In genomic region chr2:125449361-125449760, GRCm38 (mm10) we compare ENCODE assay signal across 29 mouse cellular contexts. TPM values are rescaled to one million over a fixed set of nuclear protein-coding genes. Genes with fewer than 3 reads are reported as not detected.
DNase-seq lines count a peak whose midpoint lies in the region; ATAC-seq and TF ChIP-seq lines count a peak whose summit lies in the region.
"Had no signal": no experiment of that assay in that cellular context is flagged by ENCODE, and none has a peak within 500 bp of the region (broad histone marks: within the 10 kb centered on the region; RNA-seq: fewer than 3 reads in every experiment).

No protein-coding gene starts in this region.

- no peak overlapping the region for H3K9ac ChIP-seq in heart, embryonic 11.5 days (ENCODE audit: low read depth, low read length)
- no peak overlapping the region for H3K9ac ChIP-seq in limb, embryonic 11.5 days (ENCODE audit: low read length)
- H3K9ac ChIP-seq in intestine, postnatal 0 days (ENCODE audit: low read depth, low read length) = no peak overlapping the region
- H3K9ac ChIP-seq: embryonic facial prominence, embryonic 15.5 days; forebrain, embryonic 15.5 days; hindbrain, embryonic 15.5 days; liver, postnatal 0 days; midbrain, embryonic 15.5 days; neural tube, embryonic 12.5 days had no signal

- 71% methylated on average over 8 of the region's 8 CpGs for WGBS in heart, embryonic 11.5 days (ENCODE audit: insufficient replicate concordance)
- 51% methylated on average over 8 of the region's 8 CpGs for WGBS in kidney, adult 2 months
- 51% methylated on average over 8 of the region's 8 CpGs for WGBS in limb, embryonic 11.5 days
- WGBS in intestine, postnatal 0 days = 67% methylated on average over 8 of the region's 8 CpGs

- no peak for ATAC-seq in heart, embryonic 11.5 days (replicated peaks; ENCODE audit: insufficient number of reproducible peaks, low FRiP score, low TSS enrichment)
- ATAC-seq in limb, embryonic 11.5 days (ENCODE audit: insufficient number of reproducible peaks, low FRiP score, low TSS enrichment, low read depth) = no peak
- no peak for ATAC-seq in intestine, postnatal 0 days
- ATAC-seq: forebrain, embryonic 15.5 days; liver, postnatal 0 days; midbrain, embryonic 15.5 days had no signal

- H3K4me3 ChIP-seq in heart, embryonic 11.5 days (ENCODE audit: low read depth, low read length) = no peak overlapping the region
- H3K4me3 ChIP-seq in kidney, adult 2 months (ENCODE audit: insufficient read depth, low read depth, low read length) = no peak overlapping the region
- H3K4me3 ChIP-seq in embryonic fibroblast, embryonic 13.5 days (ENCODE audit: insufficient read depth, low read length) = no peak overlapping the region
- H3K4me3 ChIP-seq in limb, embryonic 11.5 days (ENCODE audit: low read depth, low read length) = no peak overlapping the region
- H3K4me3 ChIP-seq in intestine, postnatal 0 days (ENCODE audit: low read depth, low read length) = no peak overlapping the region
- H3K4me3 ChIP-seq: embryonic facial prominence, embryonic 15.5 days; forebrain, embryonic 15.5 days; hindbrain, embryonic 15.5 days; midbrain, embryonic 15.5 days; neural tube, embryonic 12.5 days had no signal

- no peak for TF ChIP-seq CTCF in kidney, adult 2 months (conservative IDR thresholded peaks at IDR 0.05; ENCODE audit: insufficient read depth, insufficient read length, low read depth, low read length)
- TF ChIP-seq CTCF in embryonic fibroblast, embryonic 13.5 days (IDR thresholded peaks at IDR 0.05; ENCODE audit: borderline replicate concordance, insufficient read depth, low read length) = no peak
- TF ChIP-seq CTCF in intestine, postnatal 0 days (IDR thresholded peaks at IDR 0.05; ENCODE audit: low read depth) = no peak

- no peaks in the 10 kb centered on the region for H3K36me3 ChIP-seq in heart, embryonic 11.5 days (ENCODE audit: control insufficient read depth, insufficient read depth, low read length)
- H3K36me3 ChIP-seq in kidney, adult 2 months (ENCODE audit: control insufficient read depth, insufficient read depth, low read length) = no peaks in the 10 kb centered on the region
- H3K36me3 ChIP-seq in limb, embryonic 11.5 days (ENCODE audit: control insufficient read depth, insufficient read depth, low read length) = no peaks in the 10 kb centered on the region
- H3K36me3 ChIP-seq in intestine, postnatal 0 days (ENCODE audit: control insufficient read depth, insufficient read depth) = no peaks in the 10 kb centered on the region
- H3K36me3 ChIP-seq: embryonic facial prominence, embryonic 15.5 days; forebrain, embryonic 15.5 days; G1E; hindbrain, embryonic 15.5 days; midbrain, embryonic 15.5 days; neural tube, embryonic 12.5 days had no signal

- no peak overlapping the region for H3K4me2 ChIP-seq in heart, embryonic 11.5 days
- no peak overlapping the region for H3K4me2 ChIP-seq in limb, embryonic 11.5 days (ENCODE audit: low read depth, severe bottlenecking)
- no peak overlapping the region for H3K4me2 ChIP-seq in intestine, postnatal 0 days (replicated peaks; ENCODE audit: low read depth)
- H3K4me2 ChIP-seq: embryonic facial prominence, embryonic 15.5 days; forebrain, embryonic 15.5 days; hindbrain, embryonic 15.5 days; liver, embryonic 11.5 days; midbrain, embryonic 15.5 days; neural tube, embryonic 12.5 days had no signal

- intact Hi-C loops in heart, postnatal 36 days (cut with DNase I) = no loop called here

- no peaks in the 10 kb centered on the region for H3K9me3 ChIP-seq in heart, embryonic 11.5 days (replicated peaks; ENCODE audit: control insufficient read depth, low read length)
- no peaks in the 10 kb centered on the region for H3K9me3 ChIP-seq in limb, embryonic 11.5 days (ENCODE audit: control insufficient read depth, low read length)
- no peaks in the 10 kb centered on the region for H3K9me3 ChIP-seq in intestine, postnatal 0 days (ENCODE audit: control insufficient read depth)
- H3K9me3 ChIP-seq: embryonic facial prominence, embryonic 15.5 days; forebrain, embryonic 15.5 days; G1E; hindbrain, embryonic 15.5 days; midbrain, embryonic 15.5 days; neural tube, embryonic 12.5 days had no signal

- DNase-seq in heart, postnatal 36 days = no peak
- no peak for DNase-seq in kidney, adult 2 months
- DNase-seq in kidney, adult 11 months = no peak
- peak; percentile 36 for DNase-seq in limb, embryonic 11.5 days (ENCODE audit: low spot score)
- DNase-seq in retina, embryonic 14.5 days (ENCODE audit: low spot score) = no peak
- DNase-seq: adrenal gland, adult 2 months; B cell, adult 2 months; cerebellum, adult 18-20 months; cerebellum, postnatal 14 days; gastrocnemius, postnatal 36 days; kidney, postnatal 4 days; liver, postnatal 0 days; retina, postnatal 1 day; right cerebral cortex, postnatal 25 days; thymus, postnatal 14 days had no signal

- no peaks in the 10 kb centered on the region for H3K27me3 ChIP-seq in heart, embryonic 11.5 days (ENCODE audit: control insufficient read depth, insufficient read depth, low read length)
- no peaks in the 10 kb centered on the region for H3K27me3 ChIP-seq in kidney, adult 2 months (replicated peaks; ENCODE audit: control insufficient read depth, insufficient read depth, low read length)
- no peaks in the 10 kb centered on the region for H3K27me3 ChIP-seq in limb, embryonic 11.5 days (ENCODE audit: control insufficient read depth, insufficient read depth, low read length)
- H3K27me3 ChIP-seq in intestine, postnatal 0 days (replicated peaks; ENCODE audit: control insufficient read depth, insufficient read depth, low read length) = no peaks in the 10 kb centered on the region
- H3K27me3 ChIP-seq: CH12.LX; embryonic facial prominence, embryonic 15.5 days; forebrain, embryonic 15.5 days; hindbrain, embryonic 15.5 days; midbrain, embryonic 15.5 days; neural tube, embryonic 12.5 days had no signal

- TF ChIP-seq POLR2A in kidney, adult 2 months (IDR thresholded peaks at IDR 0.05; ENCODE audit: low read depth, low read length) = no peak
- TF ChIP-seq POLR2A in embryonic fibroblast, embryonic 13.5 days (IDR thresholded peaks at IDR 0.05; ENCODE audit: low read depth, low read length) = no peak

- peaks cover 15% of the 10 kb centered on the region for H3K4me1 ChIP-seq in heart, embryonic 11.5 days (ENCODE audit: control insufficient read depth, insufficient read depth, low read length)
- no peaks in the 10 kb centered on the region for H3K4me1 ChIP-seq in kidney, adult 2 months (ENCODE audit: control insufficient read depth, insufficient read depth, low read length)
- H3K4me1 ChIP-seq in embryonic fibroblast, embryonic 13.5 days (ENCODE audit: control insufficient read depth, insufficient read depth, low read length) = peaks cover 12% of the 10 kb centered on the region; the same call in 1 of the 2 replicates
- H3K4me1 ChIP-seq in limb, embryonic 11.5 days (ENCODE audit: control insufficient read depth, insufficient read depth, low read length) = peaks cover 13% of the 10 kb centered on the region; the same call in 1 of the 2 replicates
- H3K4me1 ChIP-seq in intestine, postnatal 0 days (replicated peaks; ENCODE audit: control insufficient read depth, insufficient read depth, low read length) = no peaks in the 10 kb centered on the region
- H3K4me1 ChIP-seq: forebrain, embryonic 15.5 days; hindbrain, embryonic 15.5 days; midbrain, embryonic 15.5 days had no signal

- H3K27ac ChIP-seq in heart, embryonic 11.5 days (ENCODE audit: low read depth, low read length) = 0 out of 2 replicates have a peak overlapping the region, but pooled peaks have one; percentile 6
- H3K27ac ChIP-seq in kidney, adult 2 months (ENCODE audit: insufficient read depth, low read depth, low read length) = peak overlapping the region; percentile 28; the same call in 1 of the 2 replicates
- peak overlapping the region; percentile 70 for H3K27ac ChIP-seq in embryonic fibroblast, embryonic 13.5 days (ENCODE audit: insufficient read depth, low read length)
- no peak overlapping the region for H3K27ac ChIP-seq in limb, embryonic 11.5 days (replicated peaks; ENCODE audit: low read depth, low read length)
- no peak overlapping the region for H3K27ac ChIP-seq in intestine, postnatal 0 days (ENCODE audit: low read depth, low read length)
- H3K27ac ChIP-seq: embryonic facial prominence, embryonic 15.5 days; forebrain, embryonic 15.5 days; hindbrain, embryonic 15.5 days; macrophage; midbrain, embryonic 15.5 days; neural tube, embryonic 12.5 days had no signal

RNA-seq across cellular contexts. Expression of gene Gm9913, which starts 55.5 kb away (rescaled TPM):
- 0.42 and 0.45 TPM in 2 replicates for polyA plus RNA-seq in heart, embryonic 11.5 days (2014; fragmentation: Nextera tagmentation; extraction: Ambion mirVana)
- under 1 TPM; 0.11 to 0.14 TPM for total RNA-seq in heart, postnatal 36 days (2021)
- polyA plus RNA-seq in kidney, adult 2 months (2012; rRNA removed) = 0.05 and 0.06 TPM in 2 replicates
- 1.3 and 1.4 TPM in 2 replicates for polyA plus RNA-seq in embryonic fibroblast, embryonic 13.5 days (2011; ENCODE audit: insufficient read length, low read depth, missing spikeins)
- polyA plus RNA-seq in limb, embryonic 11.5 days (2014; fragmentation: Nextera tagmentation; extraction: Ambion mirVana) = 0.15 and 0.18 TPM in 2 replicates
- 0.34 and 0.39 TPM in 2 replicates for polyA plus RNA-seq in intestine, postnatal 0 days (2015; fragmentation: Nextera tagmentation; extraction: Ambion mirVana)
- total RNA-seq: adrenal gland, adult 2 months; CH12.LX; G1E; hematopoietic stem cell, adult 5-6 weeks; left cerebral cortex, postnatal 25 days had no signal
- polyA plus RNA-seq: adrenal gland, adult 2 months; G1E; liver, postnatal 0 days; macrophage had no signal

RNA-seq across cellular contexts. Expression of gene Fbn1, which starts 58.4 kb away (rescaled TPM):
- 28.5 and 31.9 TPM in 2 replicates for polyA plus RNA-seq in heart, embryonic 11.5 days (2014; fragmentation: Nextera tagmentation; extraction: Ambion mirVana)
- 10 to 100 TPM; 58.3 to 66.6 TPM for total RNA-seq in heart, postnatal 36 days (2021)
- polyA plus RNA-seq in kidney, adult 2 months (2012; rRNA removed) = 6.5 and 6.7 TPM in 2 replicates
- polyA plus RNA-seq in embryonic fibroblast, embryonic 13.5 days (2011; ENCODE audit: insufficient read length, low read depth, missing spikeins) = 593 and 598 TPM in 2 replicates
- 7.8 and 8.1 TPM in 2 replicates for polyA plus RNA-seq in limb, embryonic 11.5 days (2014; fragmentation: Nextera tagmentation; extraction: Ambion mirVana)
- 9.9 and 11.2 TPM in 2 replicates for polyA plus RNA-seq in intestine, postnatal 0 days (2015; fragmentation: Nextera tagmentation; extraction: Ambion mirVana)
- polyA plus RNA-seq: G1E had no signal

Comparison
In these comparisons a context has a peak if more than half of its experiments do, and no peak if none do; other contexts are left out.
1. H3K27ac ChIP-seq: peak in heart, embryonic 11.5 days (single experiment), kidney, adult 2 months (single experiment) and embryonic fibroblast, embryonic 13.5 days (single experiment); none in limb, embryonic 11.5 days (single experiment) and intestine, postnatal 0 days (single experiment).
2. RNA of gene Fbn1, which starts 58.4 kb away (polyA plus RNA-seq): 593 to 598 TPM in embryonic fibroblast, embryonic 13.5 days; 28.5 to 31.9 TPM in heart, embryonic 11.5 days, 9.9 to 11.2 TPM in intestine, postnatal 0 days, 7.8 to 8.1 TPM in limb, embryonic 11.5 days and 6.5 to 6.7 TPM in kidney, adult 2 months; every median in the first group is over 10 times any median in the second.